Mouse (Mus musculus): ENCODE data around the gene Card11. TPM values are rescaled to one million over a fixed set of nuclear protein-coding genes. Genes with fewer than 3 reads are reported as not detected.

Card11 gene
- total RNA-seq, 1 experiment, result 1.2 TPM

DNA sequence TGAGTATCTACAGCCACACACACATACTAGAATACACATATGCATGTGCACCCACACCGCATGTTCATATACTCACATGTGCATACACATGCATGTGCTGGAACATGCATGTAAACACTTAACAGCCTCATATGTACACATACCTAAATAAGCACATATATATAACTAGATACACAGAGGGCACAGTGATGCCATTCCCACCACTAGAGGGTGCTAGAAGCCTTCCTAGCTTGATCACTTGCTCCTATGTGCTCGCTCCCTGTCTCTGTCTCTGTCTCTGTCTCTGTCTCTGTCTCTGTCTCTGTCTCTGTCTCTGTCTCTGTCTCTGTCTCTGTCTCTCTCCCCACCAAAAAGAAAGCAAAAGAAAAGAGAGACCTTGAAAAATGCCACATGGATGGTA is 131.3 kb downstream of the Card11 start:
- Histone ChIP-seq H3K9ac (ENCODE audit: insufficient read depth, low read depth, low read length, poor library complexity, severe bottlenecking) (no peak overlapping the region), H3K27ac (ENCODE audit: insufficient read depth, low read depth, low read length, poor library complexity, severe bottlenecking) (no peak overlapping the region), H3K4me3 (ENCODE audit: insufficient read depth in 1 of 2, low read depth in 1 of 2, low read length in 2 of 2, poor library complexity in 1 of 2, severe bottlenecking in 1 of 2) (no peak overlapping the region), H3K4me1 (ENCODE audit: control insufficient read depth in 2 of 2, insufficient read depth in 2 of 2, low read length in 2 of 2, poor library complexity in 1 of 2) (peaks cover 0 to 6% of the 10 kb centered on the region in 2 experiments; a peak in 1 of 4 replicates), H3K36me3 (ENCODE audit: control insufficient read depth, insufficient read depth, low read length, poor library complexity, severe bottlenecking) (no peaks in the 10 kb centered on the region), H3K9me3 (ENCODE audit: control insufficient read depth, insufficient read depth, low read depth, low read length) (no peaks in the 10 kb centered on the region)
- TF ChIP-seq HCFC1 (IDR thresholded peaks at IDR 0.05; ENCODE audit: borderline replicate concordance, insufficient read depth, low read length) (no peak), ZC3H11A (IDR thresholded peaks at IDR 0.05; ENCODE audit: borderline replicate concordance, low read depth, low read length) (peak; percentile 57; the same call in 1 of the 2 replicates), MAFK (IDR thresholded peaks at IDR 0.05; ENCODE audit: insufficient read depth, low read depth, low read length) (no peak), ZNF384 (IDR thresholded peaks at IDR 0.05; ENCODE audit: low read depth, low read length) (no peak)
- in situ Hi-C loops (cut with MboI; ENCODE audit: low sequenced_read_pairs in 2 of 2, unreplicated experiment in 2 of 2), result no loop called here
- peak; percentile 51 for DNase-seq (ENCODE audit: low read depth, low spot score)

DNA sequence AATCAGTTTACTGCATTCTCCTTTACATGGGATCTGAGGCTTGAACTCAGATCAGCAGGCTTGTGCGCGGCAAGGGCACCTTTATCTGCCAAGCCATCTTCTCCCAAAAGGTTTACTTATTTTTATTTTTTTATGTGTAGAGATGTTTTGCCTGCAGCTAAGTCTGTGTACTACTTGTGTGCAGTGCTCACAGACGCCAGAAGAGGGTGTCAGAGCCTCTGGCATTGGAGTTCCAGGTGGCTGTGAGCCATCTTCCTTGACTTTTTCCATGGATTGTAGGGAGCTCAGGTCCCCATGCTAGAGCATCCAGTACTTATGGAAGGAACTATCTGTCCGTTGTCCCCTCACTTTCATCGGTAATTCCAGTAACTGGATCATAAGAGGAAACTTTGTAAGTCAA is 140.7 kb downstream of the Card11 start:
- DNase-seq (ENCODE audit: low read depth, low spot score), result no peak
- Histone ChIP-seq H3K27ac (ENCODE audit: insufficient read depth, low read depth, low read length, poor library complexity, severe bottlenecking) (no peak overlapping the region), H3K9ac (ENCODE audit: insufficient read depth, low read depth, low read length, poor library complexity, severe bottlenecking) (no peak overlapping the region), H3K4me3 (ENCODE audit: insufficient read depth in 1 of 2, low read depth in 1 of 2, low read length in 2 of 2, poor library complexity in 1 of 2, severe bottlenecking in 1 of 2) (no peak overlapping the region), H3K4me1 (ENCODE audit: control insufficient read depth in 2 of 2, insufficient read depth in 2 of 2, low read length in 2 of 2, poor library complexity in 1 of 2) (no peaks in the 10 kb centered on the region), H3K9me3 (ENCODE audit: control insufficient read depth, insufficient read depth, low read depth, low read length) (no peaks in the 10 kb centered on the region), H3K36me3 (ENCODE audit: control insufficient read depth, insufficient read depth, low read length, poor library complexity, severe bottlenecking) (no peaks in the 10 kb centered on the region)
- in situ Hi-C loops (cut with MboI; ENCODE audit: low sequenced_read_pairs in 2 of 2, unreplicated experiment in 2 of 2), result no loop called here
- TF ChIP-seq ZC3H11A (IDR thresholded peaks at IDR 0.05; ENCODE audit: borderline replicate concordance, low read depth, low read length) (no peak), ZNF384 (IDR thresholded peaks at IDR 0.05; ENCODE audit: low read depth, low read length) (no peak), CHD2 (IDR thresholded peaks at IDR 0.05; ENCODE audit: low read depth, low read length) (no peak), HCFC1 (IDR thresholded peaks at IDR 0.05; ENCODE audit: borderline replicate concordance, insufficient read depth, low read length) (no peak), MAFK (IDR thresholded peaks at IDR 0.05; ENCODE audit: insufficient read depth, low read depth, low read length) (no peak)

DNA sequence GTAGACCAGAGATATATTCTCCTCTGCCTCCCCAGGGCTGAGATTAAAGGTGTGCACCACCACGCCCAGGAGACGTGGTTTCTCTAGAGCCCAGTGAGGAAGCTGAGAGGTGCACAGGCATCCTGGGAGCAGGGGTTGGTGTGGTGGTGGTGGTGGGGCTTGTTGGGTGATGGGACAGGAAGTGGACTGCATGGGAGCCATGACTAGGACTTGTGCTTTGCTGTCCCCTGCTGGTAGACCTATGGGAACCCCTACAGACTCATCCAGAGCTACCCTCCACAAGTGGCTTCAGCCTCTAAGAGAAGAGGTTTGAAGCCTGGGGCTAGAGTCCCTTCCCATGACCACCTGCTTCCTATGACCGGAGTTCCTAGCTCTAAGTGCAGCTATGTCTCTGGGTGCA is 142.0 kb downstream of the Card11 start:
- Histone ChIP-seq H3K4me3 (ENCODE audit: insufficient read depth in 1 of 2, low read depth in 1 of 2, low read length in 2 of 2, poor library complexity in 1 of 2, severe bottlenecking in 1 of 2) (no peak overlapping the region), H3K36me3 (ENCODE audit: control insufficient read depth, insufficient read depth, low read length, poor library complexity, severe bottlenecking) (no peaks in the 10 kb centered on the region), H3K9ac (ENCODE audit: insufficient read depth, low read depth, low read length, poor library complexity, severe bottlenecking) (no peak overlapping the region), H3K9me3 (ENCODE audit: control insufficient read depth, insufficient read depth, low read depth, low read length) (no peaks in the 10 kb centered on the region), H3K27ac (ENCODE audit: insufficient read depth, low read depth, low read length, poor library complexity, severe bottlenecking) (0 out of 2 replicates have a peak overlapping the region, but pooled peaks have one; percentile 33), H3K4me1 (ENCODE audit: control insufficient read depth in 2 of 2, insufficient read depth in 2 of 2, low read length in 2 of 2, poor library complexity in 1 of 2) (no peaks in the 10 kb centered on the region)
- in situ Hi-C loops (cut with MboI; ENCODE audit: low sequenced_read_pairs in 2 of 2, unreplicated experiment in 2 of 2), result no loop called here
- no peak for TF ChIP-seq ZC3H11A (IDR thresholded peaks at IDR 0.05; ENCODE audit: borderline replicate concordance, low read depth, low read length)
- no peak for TF ChIP-seq MAFK (IDR thresholded peaks at IDR 0.05; ENCODE audit: insufficient read depth, low read depth, low read length)
- no peak for TF ChIP-seq CHD2 (IDR thresholded peaks at IDR 0.05; ENCODE audit: low read depth, low read length)
- no peak for TF ChIP-seq HCFC1 (IDR thresholded peaks at IDR 0.05; ENCODE audit: borderline replicate concordance, insufficient read depth, low read length)
- TF ChIP-seq ZNF384 (IDR thresholded peaks at IDR 0.05; ENCODE audit: low read depth, low read length), result no peak
- DNase-seq (ENCODE audit: low read depth, low spot score), result no peak

DNA sequence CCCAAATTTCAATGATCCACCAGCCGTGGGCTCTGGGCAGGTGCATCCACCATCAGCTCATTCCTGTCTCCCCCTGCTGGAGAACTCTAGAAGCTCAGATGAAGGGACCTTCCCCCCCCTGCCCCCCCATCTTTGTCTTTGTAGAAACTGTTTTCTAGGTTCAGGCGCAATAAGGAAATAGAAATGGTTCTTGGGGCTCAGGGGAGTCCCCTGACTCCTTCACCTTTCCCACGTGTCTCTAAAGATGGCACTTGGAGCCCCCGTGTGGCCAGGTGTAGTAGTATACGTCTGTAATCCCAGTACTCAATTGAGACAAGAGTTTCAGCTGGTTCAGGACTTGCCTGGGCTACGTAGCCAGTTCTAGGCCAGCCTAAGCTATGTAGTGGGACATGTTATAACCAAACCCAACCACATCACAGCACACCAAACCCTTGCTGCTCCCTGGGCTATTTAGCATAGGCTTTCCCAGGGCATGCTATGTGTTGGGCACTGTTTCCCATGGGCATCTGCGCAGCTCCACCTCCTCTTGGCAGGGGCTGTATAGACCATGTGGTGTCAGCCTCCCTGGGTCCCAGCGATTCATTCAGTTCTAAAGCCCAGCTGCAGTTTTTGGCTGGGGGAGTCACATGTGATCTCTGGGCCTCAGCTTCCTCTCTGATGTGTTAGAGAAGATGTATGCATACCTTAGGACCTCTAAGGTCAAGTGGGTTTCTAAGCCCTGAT is 142.8 kb downstream of the Card11 start:
- in situ Hi-C loops (cut with MboI; ENCODE audit: low sequenced_read_pairs in 2 of 2, unreplicated experiment in 2 of 2), result no loop called here
- Histone ChIP-seq H3K9me3 (ENCODE audit: control insufficient read depth, insufficient read depth, low read depth, low read length) (no peaks in the 10 kb centered on the region), H3K9ac (ENCODE audit: insufficient read depth, low read depth, low read length, poor library complexity, severe bottlenecking) (no peak overlapping the region), H3K4me1 (ENCODE audit: control insufficient read depth in 2 of 2, insufficient read depth in 2 of 2, low read length in 2 of 2, poor library complexity in 1 of 2) (no peaks in the 10 kb centered on the region), H3K27ac (ENCODE audit: insufficient read depth, low read depth, low read length, poor library complexity, severe bottlenecking) (no peak overlapping the region), H3K36me3 (ENCODE audit: control insufficient read depth, insufficient read depth, low read length, poor library complexity, severe bottlenecking) (no peaks in the 10 kb centered on the region), H3K4me3 (ENCODE audit: insufficient read depth in 1 of 2, low read depth in 1 of 2, low read length in 2 of 2, poor library complexity in 1 of 2, severe bottlenecking in 1 of 2) (no peak overlapping the region)
- TF ChIP-seq ZC3H11A (IDR thresholded peaks at IDR 0.05; ENCODE audit: borderline replicate concordance, low read depth, low read length), result no peak
- no peak for TF ChIP-seq ZNF384 (IDR thresholded peaks at IDR 0.05; ENCODE audit: low read depth, low read length)
- no peak for TF ChIP-seq CHD2 (IDR thresholded peaks at IDR 0.05; ENCODE audit: low read depth, low read length)
- no peak for TF ChIP-seq HCFC1 (IDR thresholded peaks at IDR 0.05; ENCODE audit: borderline replicate concordance, insufficient read depth, low read length)
- no peak for TF ChIP-seq MAFK (IDR thresholded peaks at IDR 0.05; ENCODE audit: insufficient read depth, low read depth, low read length)
- no peak for DNase-seq (ENCODE audit: low read depth, low spot score)
